Mouse (Mus musculus) erythroblast, embryonic 14.5 days (primary cell): ENCODE data around the gene Large1. TPM values are rescaled to one million over a fixed set of nuclear protein-coding genes. Genes with fewer than 3 reads are reported as not detected.

Experiments
- H3K27me3 ChIP-seq: 2 replicates; pipeline ENCODE4 v1.6.1; 2012; ENCODE audit warnings: inconsistent platforms; ENCODE audit not compliant: control insufficient read depth
- H3K36me3 ChIP-seq: 2 replicates; pipeline ENCODE4 v1.6.1; 2012; ENCODE audit warnings: mild to moderate bottlenecking, inconsistent platforms; ENCODE audit not compliant: control insufficient read depth
- H3K4me1 ChIP-seq: 2 replicates; pipeline ENCODE4 v1.6.1; 2012; ENCODE audit warnings: inconsistent platforms; ENCODE audit not compliant: control insufficient read depth
- H3K4me3 ChIP-seq: replicated peaks from 2 replicates; pipeline ENCODE3; 2012; ENCODE audit warnings: moderate library complexity, mild to moderate bottlenecking, inconsistent platforms
- H3K9me3 ChIP-seq: 2 replicates; pipeline ENCODE4 v1.6.1; 2012; ENCODE audit warnings: low read length, inconsistent platforms, mixed read lengths; ENCODE audit not compliant: control insufficient read depth
- GATA1 ChIP-seq: IDR thresholded peaks from 2 replicates; pipeline ENCODE4 v1.6.1; 2012; ENCODE audit warnings: low read length, inconsistent platforms, mixed read lengths
- TAL1 ChIP-seq: IDR thresholded peaks from 3 replicates; pipeline ENCODE4 v1.6.1; 2012; ENCODE audit warnings: low read length, inconsistent platforms, mixed read lengths
- polyA plus RNA-seq: library from polyadenylated mRNA; stranded (reverse); fragments of >175 nt; gene quantifications from 2 replicates; pipeline ENCODE4 v1.2.3, GENCODE M21; 2012

Large1 gene
- polyA plus RNA-seq, 1 experiment = not detected

GRCm38 (mm10) chr8:72919182-72919902, 434.0 kb downstream of the Large1 start:
- no peaks in the 10 kb centered on the region for H3K9me3 ChIP-seq
- TF ChIP-seq TAL1 = no peak
- TF ChIP-seq GATA1 = no peak
- no peaks in the 10 kb centered on the region for H3K36me3 ChIP-seq

GRCm38 (mm10) chr8:72905491-72905890, 447.8 kb downstream of the Large1 start:
- no peaks in the 10 kb centered on the region for H3K9me3 ChIP-seq
- H3K36me3 ChIP-seq = no peaks in the 10 kb centered on the region
- no peak overlapping the region for H3K4me3 ChIP-seq
- no peaks in the 10 kb centered on the region for H3K4me1 ChIP-seq
- H3K27me3 ChIP-seq = no peaks in the 10 kb centered on the region
- no peak for TF ChIP-seq GATA1
- TF ChIP-seq TAL1 = no peak

More at GRCm38 (mm10) chr8:72919182-72919902, 434.0 kb downstream of the Large1 start:
- no peaks in the 10 kb centered on the region for H3K27me3 ChIP-seq
- H3K4me3 ChIP-seq = no peak overlapping the region
- no peaks in the 10 kb centered on the region for H3K4me1 ChIP-seq

- Histone ChIP-seq H3K4me1 (no peaks in the 10 kb centered on the region), H3K36me3 (no peaks in the 10 kb centered on the region), H3K27me3 (no peaks in the 10 kb centered on the region), H3K9me3 (no peaks in the 10 kb centered on the region), H3K4me3 (no peak overlapping the region)
- TF ChIP-seq GATA1 = no peak
- no peak for TF ChIP-seq TAL1
These were observed 451.7 kb downstream of the Large1 start for GRCm38 (mm10) chr8:72901591-72901990.

GRCm38 (mm10) chr8:72899321-72899720, 454.0 kb downstream of the Large1 start:
- no peaks in the 10 kb centered on the region for H3K27me3 ChIP-seq
- H3K9me3 ChIP-seq = no peaks in the 10 kb centered on the region
- no peaks in the 10 kb centered on the region for H3K36me3 ChIP-seq
- no peak for TF ChIP-seq TAL1
- no peak for TF ChIP-seq GATA1
- no peak overlapping the region for H3K4me3 ChIP-seq
- no peaks in the 10 kb centered on the region for H3K4me1 ChIP-seq

- TF ChIP-seq GATA1 = no peak
- no peak for TF ChIP-seq TAL1
- Histone ChIP-seq H3K4me1 (no peaks in the 10 kb centered on the region), H3K36me3 (no peaks in the 10 kb centered on the region), H3K4me3 (no peak overlapping the region), H3K9me3 (peaks cover 6% of the 10 kb centered on the region), H3K27me3 (no peaks in the 10 kb centered on the region)
These were observed 470.3 kb downstream of the Large1 start for GRCm38 (mm10) chr8:72883033-72883432.

GRCm38 (mm10) chr8:72873411-72873810, 479.9 kb downstream of the Large1 start:
- no peaks in the 10 kb centered on the region for H3K27me3 ChIP-seq
- no peak for TF ChIP-seq GATA1
- no peak for TF ChIP-seq TAL1
- H3K4me1 ChIP-seq = no peaks in the 10 kb centered on the region
- peaks cover 3% of the 10 kb centered on the region; the same call in 1 of the 2 replicates for H3K9me3 ChIP-seq
- no peak overlapping the region for H3K4me3 ChIP-seq
- H3K36me3 ChIP-seq = no peaks in the 10 kb centered on the region

GRCm38 (mm10) chr8:72846881-72847280, 506.5 kb downstream of the Large1 start:
- H3K27me3 ChIP-seq = no peaks in the 10 kb centered on the region
- H3K4me1 ChIP-seq = no peaks in the 10 kb centered on the region
- H3K4me3 ChIP-seq = no peak overlapping the region
- no peaks in the 10 kb centered on the region; the same call in 1 of the 2 replicates for H3K36me3 ChIP-seq
- TF ChIP-seq GATA1 = no peak
- TF ChIP-seq TAL1 = no peak
- peaks cover 2% of the 10 kb centered on the region; the same call in 1 of the 2 replicates for H3K9me3 ChIP-seq

GRCm38 (mm10) chr8:72835863-72836262, 517.5 kb downstream of the Large1 start:
- TF ChIP-seq TAL1 = no peak
- no peak for TF ChIP-seq GATA1
- Histone ChIP-seq H3K4me1 (no peaks in the 10 kb centered on the region), H3K36me3 (no peaks in the 10 kb centered on the region), H3K4me3 (no peak overlapping the region), H3K9me3 (no peaks in the 10 kb centered on the region), H3K27me3 (no peaks in the 10 kb centered on the region)

- no peaks in the 10 kb centered on the region for H3K27me3 ChIP-seq
- no peak overlapping the region for H3K4me3 ChIP-seq
- H3K36me3 ChIP-seq = no peaks in the 10 kb centered on the region
- no peak for TF ChIP-seq GATA1
- no peak for TF ChIP-seq TAL1
- H3K9me3 ChIP-seq = no peaks in the 10 kb centered on the region
- no peaks in the 10 kb centered on the region for H3K4me1 ChIP-seq
These were observed 520.2 kb downstream of the Large1 start for GRCm38 (mm10) chr8:72833112-72833511.
